Mouse (Mus musculus) hindbrain, postnatal 0 days (tissue): ENCODE results near the gene Clybl. TPM values are rescaled to one million over a fixed set of nuclear protein-coding genes. Genes with fewer than 3 reads are reported as not detected.

Source experiments
- ATAC-seq: fragments of 200-750 bp; cut with Nextera tagmentation; 2 replicates; pipeline ENCODE4 v1.8.0; 2017; ENCODE audit warnings: mild to moderate bottlenecking, moderate TSS enrichment, moderate library complexity
- DNase-seq: peaks from one replicate; pipeline ENCODE4 v3.0.0-alpha.2; 2015; ENCODE audit warnings: low spot score
- H3K27ac ChIP-seq: fragments of 300-500 bp; sonication (generic); 2 replicates; pipeline ENCODE4 v1.5.1; 2014; ENCODE audit warnings: mild to moderate bottlenecking
- H3K27me3 ChIP-seq: fragments of 300-500 bp; sonication (generic); 2 replicates; pipeline ENCODE4 v1.6.1; 2014; ENCODE audit warnings: low read length, mixed read lengths; ENCODE audit not compliant: insufficient read depth
- H3K36me3 ChIP-seq: fragments of 300-500 bp; sonication (generic); 2 replicates; pipeline ENCODE4 v1.6.1; 2014; ENCODE audit warnings: low read length, mixed read lengths; ENCODE audit not compliant: insufficient read depth
- H3K4me1 ChIP-seq: fragments of 300-500 bp; sonication (generic); 2 replicates; pipeline ENCODE4 v1.6.1; 2014; ENCODE audit warnings: antibody characterized with exemption, low read length, mixed read lengths; ENCODE audit not compliant: insufficient read depth
- H3K4me2 ChIP-seq: fragments of 300-500 bp; sonication (generic); 2 replicates; pipeline ENCODE4 v1.6.1; 2014; ENCODE audit warnings: low read depth, mild to moderate bottlenecking, low read length, moderate library complexity, mixed read lengths
- H3K4me3 ChIP-seq: fragments of 300-500 bp; sonication (generic); 2 replicates; pipeline ENCODE4 v1.5.1; 2014; ENCODE audit warnings: low read length
- H3K9ac ChIP-seq: fragments of 300-500 bp; sonication (generic); replicated peaks from 2 replicates; pipeline ENCODE4 v1.6.1; 2014; ENCODE audit warnings: mild to moderate bottlenecking, low read length, moderate library complexity, mixed read lengths
- H3K9me3 ChIP-seq: fragments of 300-500 bp; sonication (generic); 2 replicates; pipeline ENCODE4 v1.6.1; 2016; ENCODE audit warnings: low read length, mixed read lengths
- CTCF ChIP-seq: IDR thresholded peaks from 2 replicates; pipeline ENCODE4 v1.5.1; 2016; ENCODE audit warnings: antibody characterized with exemption, control low read depth, low read depth
- WGBS: fragments of 180-500 bp; shearing (Covaris S2); extraction: QIAGEN DNeasy Blood & Tissue Kit; methylation state at CpG from one replicate; pipeline ENCODE4 v1.1.7; 2014; 5-methylcytosine and 5-hydroxymethylcytosine counted together
- polyA plus RNA-seq: library from polyadenylated mRNA; unstranded; fragments of >200 nt; fragmentation: Nextera tagmentation; extraction: Ambion mirVana; gene quantifications from 2 replicates; pipeline ENCODE4 v1.2.1, GENCODE M21; 2015
- total RNA-seq: library from RNA; depleted of rRNA; stranded (reverse); fragments of >200 nt; gene quantifications from 2 replicates; pipeline ENCODE4 v1.2.3, GENCODE M21; 2014

The Clybl gene
- total and polyA plus RNA-seq, 2 experiments from 2014 or later, result 13.3 to 26.7 TPM

GRCm38 (mm10) chr14:122331635-122332460 lies 150.3 kb downstream of the Clybl start:
- Histone ChIP-seq H3K27ac (no peak overlapping the region), H3K4me2 (no peak overlapping the region), H3K9ac (no peak overlapping the region), H3K4me3 (no peak overlapping the region), H3K4me1 (0 out of 2 replicates have a peak, but pooled peaks cover 3% of the 10 kb centered on the region), H3K36me3 (no peaks in the 10 kb centered on the region), H3K9me3 (no peaks in the 10 kb centered on the region), H3K27me3 (no peaks in the 10 kb centered on the region)
- TF ChIP-seq CTCF, result no peak
- no peak for ATAC-seq
- WGBS, result 37% methylated on average over 14 of the region's 14 CpGs
- DNase-seq, result no peak

- H3K36me3 ChIP-seq, result no peaks in the 10 kb centered on the region
- no peak overlapping the region for H3K4me2 ChIP-seq
- H3K27ac ChIP-seq, result no peak overlapping the region; the same call in 1 of the 2 replicates
- H3K9me3 ChIP-seq, result no peaks in the 10 kb centered on the region
- H3K4me3 ChIP-seq, result no peak overlapping the region
- peak; percentile 28 for DNase-seq
- H3K4me1 ChIP-seq, result peaks cover 3% of the 10 kb centered on the region; the same call in 1 of the 2 replicates
- no peak overlapping the region for H3K9ac ChIP-seq
- peak; percentile 25; the same call in 1 of the 2 replicates for ATAC-seq
- no peaks in the 10 kb centered on the region for H3K27me3 ChIP-seq
- WGBS, result 55% methylated on average over 4 of the region's 4 CpGs
- no peak for TF ChIP-seq CTCF
These were observed 155.5 kb downstream of the Clybl start for GRCm38 (mm10) chr14:122336957-122337356.

GRCm38 (mm10) chr14:122338784-122339183 lies 157.3 kb downstream of the Clybl start:
- ATAC-seq, result peak; percentile 93
- 45% methylated on average over 4 of the region's 4 CpGs for WGBS
- peak; percentile 89 for DNase-seq
- peak overlapping the region; percentile 73 for H3K27ac ChIP-seq
- H3K27me3 ChIP-seq, result no peaks in the 10 kb centered on the region
- no peak overlapping the region for H3K4me3 ChIP-seq
- no peak overlapping the region for H3K9ac ChIP-seq
- H3K4me1 ChIP-seq, result peaks cover 3% of the 10 kb centered on the region; the same call in 1 of the 2 replicates
- no peaks in the 10 kb centered on the region for H3K9me3 ChIP-seq
- no peak for TF ChIP-seq CTCF
- no peak overlapping the region for H3K4me2 ChIP-seq
- no peaks in the 10 kb centered on the region for H3K36me3 ChIP-seq

- WGBS, result 77% methylated on average over 5 of the region's 5 CpGs
- no peak for TF ChIP-seq CTCF
- Histone ChIP-seq H3K36me3 (no peaks in the 10 kb centered on the region), H3K4me3 (no peak overlapping the region), H3K9ac (no peak overlapping the region), H3K27me3 (no peaks in the 10 kb centered on the region), H3K9me3 (no peaks in the 10 kb centered on the region), H3K4me1 (peaks cover 3% of the 10 kb centered on the region; the same call in 1 of the 2 replicates), H3K27ac (no peak overlapping the region; the same call in 1 of the 2 replicates), H3K4me2 (no peak overlapping the region)
- ATAC-seq (no peak), DNase-seq (no peak)
These were observed 158.6 kb downstream of the Clybl start for GRCm38 (mm10) chr14:122340141-122340540.

GRCm38 (mm10) chr14:122341591-122342360 lies 160.3 kb downstream of the Clybl start:
- peaks cover 1% of the 10 kb centered on the region; the same call in 1 of the 2 replicates for H3K4me1 ChIP-seq
- H3K4me2 ChIP-seq, result no peak overlapping the region
- no peaks in the 10 kb centered on the region for H3K9me3 ChIP-seq
- no peak overlapping the region for H3K9ac ChIP-seq
- H3K27me3 ChIP-seq, result no peaks in the 10 kb centered on the region
- WGBS, result 53% methylated on average over 6 of the region's 6 CpGs
- no peak overlapping the region for H3K27ac ChIP-seq
- H3K4me3 ChIP-seq, result no peak overlapping the region
- ATAC-seq (no peak), DNase-seq (no peak)
- TF ChIP-seq CTCF, result no peak
- no peaks in the 10 kb centered on the region for H3K36me3 ChIP-seq

- WGBS, result 41% methylated on average over 18 of the region's 18 CpGs
- Histone ChIP-seq H3K27ac (peak overlapping the region; percentile 68; the same call in 1 of the 2 replicates), H3K4me3 (no peak overlapping the region), H3K4me2 (peak overlapping the region; percentile 42), H3K36me3 (no peaks in the 10 kb centered on the region), H3K9me3 (no peaks in the 10 kb centered on the region), H3K27me3 (no peaks in the 10 kb centered on the region), H3K4me1 (peaks cover 4% of the 10 kb centered on the region; the same call in 1 of the 2 replicates), H3K9ac (no peak overlapping the region)
- ATAC-seq (peak; percentile 81), DNase-seq (peak; percentile 73)
- no peak for TF ChIP-seq CTCF
These were observed 163.0 kb downstream of the Clybl start for GRCm38 (mm10) chr14:122344272-122345224.
